Mouse (Mus musculus) heart, embryonic 14.5 days (tissue): Measurements from ENCODE around the gene Asb4. TPM values are rescaled to one million over a fixed set of nuclear protein-coding genes. Genes with fewer than 3 reads are reported as not detected.

Experiments
- ATAC-seq: fragments of 200-750 bp; cut with Nextera tagmentation; 2 replicates; pipeline ENCODE4 v1.8.0; 2017; ENCODE audit warnings: low read depth, moderate TSS enrichment; ENCODE audit not compliant: insufficient number of reproducible peaks, insufficient read depth, low FRiP score
- H3K27ac ChIP-seq, 2 experiments: fragments of 200-500 bp in 1 of 2; fragments of 300-500 bp in 1 of 2; sonication (generic) in 1 of 2; replicated peaks in 1 of 2; 2 replicates each; pipeline ENCODE4 v1.5.1; 2012 to 2014; ENCODE audit warnings: low read depth in 2 of 2, low read length in 2 of 2, control low read depth in 1 of 2, mild to moderate bottlenecking in 1 of 2, mixed read lengths in 1 of 2; ENCODE audit not compliant: control insufficient read depth in 1 of 2, insufficient read depth in 1 of 2
- H3K27me3 ChIP-seq: fragments of 300-500 bp; sonication (generic); 2 replicates; pipeline ENCODE4 v1.6.1; 2014; ENCODE audit warnings: mild to moderate bottlenecking, low read length, control low read depth; ENCODE audit not compliant: control insufficient read depth, insufficient read depth
- H3K36me3 ChIP-seq: fragments of 300-500 bp; sonication (generic); 2 replicates; pipeline ENCODE4 v1.6.1; 2014; ENCODE audit warnings: mild to moderate bottlenecking, control low read depth, low read length, mixed read lengths; ENCODE audit not compliant: control insufficient read depth, insufficient read depth
- H3K4me1 ChIP-seq, 2 experiments: fragments of 200-500 bp in 1 of 2; fragments of 300-500 bp in 1 of 2; sonication (generic) in 1 of 2; 2 replicates each; pipeline ENCODE4 v1.6.1; 2012 to 2014; ENCODE audit warnings: low read length in 2 of 2, control low read depth in 1 of 2, mixed read lengths in 1 of 2; ENCODE audit not compliant: control insufficient read depth in 2 of 2, insufficient read depth in 2 of 2
- H3K4me2 ChIP-seq: fragments of 300-500 bp; sonication (generic); 2 replicates; pipeline ENCODE4 v1.6.1; 2014; ENCODE audit warnings: mild to moderate bottlenecking, low read length
- H3K4me3 ChIP-seq, 2 experiments: fragments of 200-500 bp in 1 of 2; fragments of 300-500 bp in 1 of 2; sonication (generic) in 1 of 2; 2 replicates each; pipeline ENCODE4 v1.5.1; 2012 to 2014; ENCODE audit warnings: low read length in 2 of 2, mild to moderate bottlenecking in 2 of 2, control low read depth in 1 of 2, low read depth in 1 of 2, moderate library complexity in 1 of 2; ENCODE audit not compliant: control insufficient read depth in 1 of 2, insufficient read depth in 1 of 2
- H3K9ac ChIP-seq: fragments of 300-500 bp; sonication (generic); 2 replicates; pipeline ENCODE4 v1.6.1; 2014; ENCODE audit warnings: mild to moderate bottlenecking, low read length
- H3K9me3 ChIP-seq: fragments of 300-500 bp; sonication (generic); 2 replicates; pipeline ENCODE4 v1.6.1; 2016; ENCODE audit warnings: low read length, control low read depth; ENCODE audit not compliant: control insufficient read depth
- WGBS: fragments of 180-500 bp; shearing (Covaris S2); extraction: QIAGEN DNeasy Blood & Tissue Kit; methylation state at CpG from one replicate; pipeline ENCODE4 v1.1.7; 2014; 5-methylcytosine and 5-hydroxymethylcytosine counted together
- polyA plus RNA-seq: library from polyadenylated mRNA; unstranded; fragments of >200 nt; fragmentation: Nextera tagmentation; extraction: Ambion mirVana; gene quantifications from 2 replicates; pipeline ENCODE4 v1.2.1, GENCODE M21; 2014

The Asb4 gene
- polyA plus RNA-seq, 1 experiment from 2014 or later = 36.8 TPM

- H3K4me3 ChIP-seq = no peak overlapping the region
- peaks cover 3 to 6% of the 10 kb centered on the region in 2 experiments for H3K4me1 ChIP-seq
- no peak overlapping the region for H3K9ac ChIP-seq
- H3K36me3 ChIP-seq = no peaks in the 10 kb centered on the region
- no peaks in the 10 kb centered on the region for H3K27me3 ChIP-seq
- H3K4me2 ChIP-seq = no peak overlapping the region
- H3K27ac ChIP-seq = no peak overlapping the region
- no peaks in the 10 kb centered on the region for H3K9me3 ChIP-seq
- WGBS = 54% methylated on average over 4 of the region's 4 CpGs
- ATAC-seq = no peak
Observed at GRCm38 (mm10) chr6:5448396-5448795, 65.2 kb downstream of the Asb4 start.

DNA sequence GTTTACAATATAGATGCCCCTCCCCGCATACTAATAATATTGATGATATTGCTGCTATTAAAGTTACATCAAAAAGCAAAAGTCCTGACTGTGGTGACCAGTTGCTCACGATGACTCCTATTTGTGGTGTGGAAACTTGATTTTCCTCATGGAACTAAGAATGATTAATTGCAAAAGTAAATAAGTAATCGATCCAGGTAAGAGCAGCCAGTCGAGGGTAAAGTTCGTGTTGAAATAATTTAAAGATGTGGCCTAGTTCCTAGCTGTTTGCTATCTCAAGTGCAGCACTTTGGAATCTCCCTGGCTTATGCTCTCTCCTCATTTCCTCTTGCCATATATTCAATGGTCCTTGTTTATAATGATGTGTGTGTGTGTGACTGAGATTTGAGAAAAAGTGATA lies 66.7 kb downstream of the Asb4 start:
- Histone ChIP-seq H3K27me3 (no peaks in the 10 kb centered on the region), H3K9ac (no peak overlapping the region), H3K27ac (no peak overlapping the region), H3K4me1 (no peaks in the 10 kb centered on the region), H3K4me3 (no peak overlapping the region), H3K9me3 (no peaks in the 10 kb centered on the region), H3K4me2 (no peak overlapping the region), H3K36me3 (no peaks in the 10 kb centered on the region)
- ATAC-seq = no peak
- WGBS = 85% methylated on average over 5 of the region's 5 CpGs

DNA sequence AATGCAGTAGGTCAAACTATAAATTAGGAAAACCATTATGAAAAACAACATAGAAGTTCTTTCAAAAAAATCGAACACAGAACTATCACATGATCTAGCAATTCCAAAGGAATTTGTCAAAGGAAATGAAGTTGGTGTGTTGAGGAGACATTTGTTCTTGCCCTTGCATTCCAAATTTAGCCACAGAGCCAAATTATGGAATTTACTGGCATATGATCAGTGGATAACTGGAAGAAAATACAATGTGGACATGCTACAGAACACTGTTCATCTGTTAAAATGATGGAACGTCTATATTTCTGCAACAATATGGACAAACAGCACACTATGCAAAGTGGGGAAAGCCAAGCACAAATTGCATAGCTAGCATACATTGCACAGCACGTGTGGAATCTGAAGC lies 72.7 kb downstream of the Asb4 start:
- ATAC-seq = no peak
- H3K27me3 ChIP-seq = no peaks in the 10 kb centered on the region
- H3K9ac ChIP-seq = no peak overlapping the region
- no peaks in the 10 kb centered on the region for H3K36me3 ChIP-seq
- H3K9me3 ChIP-seq = no peaks in the 10 kb centered on the region
- WGBS = 70% methylated on average over 3 of the region's 3 CpGs
- no peak overlapping the region for H3K4me3 ChIP-seq
- H3K4me2 ChIP-seq = no peak overlapping the region
- H3K4me1 ChIP-seq = no peaks in the 10 kb centered on the region
- H3K27ac ChIP-seq = no peak overlapping the region

DNA sequence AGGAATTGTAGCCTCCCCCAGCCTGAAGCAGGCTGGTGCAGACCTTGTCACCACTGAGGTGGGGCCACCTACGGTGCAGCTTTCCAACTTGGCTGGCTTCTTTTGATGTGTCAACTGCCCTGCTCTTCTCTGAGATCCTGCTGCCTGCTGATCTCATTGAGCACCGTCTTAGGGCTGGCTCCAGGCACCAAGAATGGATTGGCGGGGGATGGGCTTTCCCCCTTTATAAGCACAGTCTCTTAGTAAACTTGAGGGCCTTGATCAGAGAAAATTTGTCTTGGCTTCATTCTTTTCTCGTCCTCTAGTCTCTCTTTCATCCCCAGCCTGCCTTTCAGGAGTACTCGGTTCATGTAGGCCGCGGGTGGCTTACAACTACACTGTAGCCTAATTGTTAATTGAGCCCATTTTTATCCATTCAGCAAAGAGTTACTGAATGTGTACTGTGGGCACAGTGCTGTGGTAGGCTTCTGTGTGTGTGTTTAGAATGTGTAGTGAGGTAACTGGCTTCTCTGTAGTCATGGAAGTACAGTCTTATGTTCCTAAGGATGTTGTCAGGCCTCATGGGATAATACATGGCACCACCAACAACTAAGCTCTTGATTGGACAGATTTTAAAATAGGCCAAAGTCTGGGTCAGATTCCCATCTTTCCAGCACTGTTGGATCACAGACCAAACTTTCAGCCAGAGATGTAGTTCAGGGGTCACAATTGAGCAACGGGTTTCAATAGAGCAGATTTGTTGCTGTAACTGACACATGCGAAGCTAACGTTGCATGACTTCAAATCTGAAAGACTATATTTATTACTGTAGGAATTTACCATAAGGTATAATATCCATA lies 87.5 kb downstream of the Asb4 start:
- Histone ChIP-seq H3K4me1 (no peaks in the 10 kb centered on the region), H3K27me3 (no peaks in the 10 kb centered on the region), H3K27ac (no peak overlapping the region), H3K9me3 (no peaks in the 10 kb centered on the region), H3K36me3 (no peaks in the 10 kb centered on the region), H3K4me3 (no peak overlapping the region), H3K9ac (no peak overlapping the region), H3K4me2 (no peak overlapping the region)
- 81% methylated on average over 10 of the region's 10 CpGs for WGBS
- no peak for ATAC-seq

GRCm38 (mm10) chr6:5472692-5473091 lies 89.5 kb downstream of the Asb4 start:
- no peak overlapping the region for H3K4me2 ChIP-seq
- no peak overlapping the region for H3K9ac ChIP-seq
- no peaks in the 10 kb centered on the region for H3K9me3 ChIP-seq
- H3K27ac ChIP-seq = no peak overlapping the region
- no peaks in the 10 kb centered on the region for H3K27me3 ChIP-seq
- ATAC-seq = no peak
- 89% methylated on average over 2 of the region's 2 CpGs for WGBS
- H3K4me1 ChIP-seq = no peaks in the 10 kb centered on the region
- no peak overlapping the region for H3K4me3 ChIP-seq
- H3K36me3 ChIP-seq = no peaks in the 10 kb centered on the region

- 63% methylated on average over 1 of the region's 1 CpGs for WGBS
Observed at GRCm38 (mm10) chr6:5474021-5474420, 90.8 kb downstream of the Asb4 start.

DNA sequence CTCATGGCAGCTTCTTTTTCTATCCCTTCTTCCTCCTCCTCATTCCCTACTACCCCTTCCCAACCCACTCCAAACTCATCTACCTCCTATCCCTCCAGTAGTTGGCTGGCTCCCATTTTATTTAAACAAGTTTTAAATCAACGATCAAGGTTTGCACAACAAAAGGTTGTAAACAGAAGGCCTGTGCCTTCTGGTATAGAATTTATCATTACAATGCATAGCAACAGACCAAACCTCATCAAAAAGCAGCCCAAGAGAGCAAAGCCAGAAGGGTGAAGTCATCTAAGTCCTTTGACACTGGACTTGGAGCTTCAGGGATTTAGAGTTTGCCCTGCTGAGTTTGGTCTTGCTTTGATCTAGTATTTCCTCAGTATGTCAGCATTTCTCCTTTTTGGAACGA lies 97.9 kb downstream of the Asb4 start:
- whole genome bisulfite sequencing = 95% methylated on average over 2 of the region's 2 CpGs
- ATAC-seq = no peak

More at GRCm38 (mm10) chr6:5474021-5474420, 90.8 kb downstream of the Asb4 start:
- Histone ChIP-seq H3K27ac (no peak overlapping the region), H3K4me2 (no peak overlapping the region), H3K4me1 (no peaks in the 10 kb centered on the region), H3K9ac (no peak overlapping the region), H3K27me3 (no peaks in the 10 kb centered on the region), H3K9me3 (no peaks in the 10 kb centered on the region), H3K36me3 (no peaks in the 10 kb centered on the region), H3K4me3 (no peak overlapping the region)
- no peak for ATAC-seq

More for the DNA sequence above, 97.9 kb downstream of the Asb4 start:
- no peak overlapping the region for H3K4me2 ChIP-seq
- no peaks in the 10 kb centered on the region for H3K4me1 ChIP-seq
- no peaks in the 10 kb centered on the region for H3K27me3 ChIP-seq
- no peak overlapping the region for H3K4me3 ChIP-seq
- H3K36me3 ChIP-seq = peaks cover 28% of the 10 kb centered on the region
- H3K9ac ChIP-seq = no peak overlapping the region
- H3K27ac ChIP-seq = no peak overlapping the region
- no peaks in the 10 kb centered on the region for H3K9me3 ChIP-seq
